Mouse (Mus musculus): ENCODE measurements around the gene Dop1b. TPM values are rescaled to one million over a fixed set of nuclear protein-coding genes. Genes with fewer than 3 reads are reported as not detected.

The Dop1b gene
- total and polyA plus RNA-seq, 3 experiments: 0.90 to 4.5 (median 3.1) TPM

- Histone ChIP-seq H3K4me2 (ENCODE audit: insufficient read depth, low read depth, poor library complexity, severe bottlenecking) (no peak overlapping the region), H3K36me3 (replicated peaks in 1 of 2; ENCODE audit: control insufficient read depth in 1 of 2, insufficient read depth in 1 of 2, low read length in 1 of 2) (peaks cover 67 to 95% of the 10 kb centered on the region in 2 experiments), H3K4me3 (replicated peaks in 1 of 3; ENCODE audit: low read depth in 2 of 3, low read length in 2 of 3, poor library complexity in 1 of 3) (no peak overlapping the region), H3K9ac (ENCODE audit: insufficient read depth, low read depth) (no peak overlapping the region), H3K79me2 (replicated peaks; ENCODE audit: control insufficient read depth, extremely low read depth, insufficient read depth, poor library complexity, severe bottlenecking) (no peaks in the 10 kb centered on the region), H3K27me3 (replicated peaks) (no peaks in the 10 kb centered on the region), H3K27ac (ENCODE audit: insufficient read depth, low read depth) (no peak overlapping the region), H3K9me3 (replicated peaks; ENCODE audit: low read length) (no peaks in the 10 kb centered on the region), H3K4me1 (ENCODE audit: control insufficient read depth in 1 of 2, insufficient read depth in 2 of 2) (no peaks in the 10 kb centered on the region)
- in situ Hi-C loops (cut with MboI; ENCODE audit: low pct_ligation_motif_present, low pct_unique_long_range_greater_than_20kb, low sequenced_read_pairs): no loop called here
- dilution Hi-C loops (cut with MboI; ENCODE audit: extremely low pct_ligation_motif_present, extremely low pct_unique_long_range_greater_than_20kb, low sequenced_read_pairs): no loop called here
- DNase-seq (ENCODE audit: extremely low read depth): no peak
- TF ChIP-seq MEF2A (IDR thresholded peaks at IDR 0.05; ENCODE audit: borderline replicate concordance, low read depth, low read length): no peak
- TF ChIP-seq GABPA (IDR thresholded peaks at IDR 0.05; ENCODE audit: insufficient replicate concordance, low read depth, low read length): no peak
- no peak for TF ChIP-seq CHD1 (IDR thresholded peaks at IDR 0.05; ENCODE audit: low read depth, low read length)
- TF ChIP-seq CTCF (conservative IDR thresholded peaks at IDR 0.05 in 1 of 2, IDR thresholded peaks at IDR 0.05 in 1 of 2; ENCODE audit: low read depth in 2 of 2, low read length in 2 of 2): no peak
- TF ChIP-seq JUN (IDR thresholded peaks at IDR 0.05; ENCODE audit: insufficient read depth, low read depth, low read length): no peak
- TF ChIP-seq POLR2A (IDR thresholded peaks at IDR 0.05; ENCODE audit: low read depth, low read length): no peak
Measured at GRCm38 (mm10) chr16:93859967-93860366, 148.3 kb downstream of the Dop1b start.

Other genes with a start within 250 kb of the Dop1b start
- gene Setd4, start 107.8 kb upstream of the Dop1b start, total RNA-seq (2012; rRNA removed): 20.2 and 21.8 TPM in 2 replicates
- gene Setd4, start 107.8 kb upstream of the Dop1b start, total RNA-seq (2014; rRNA removed): 23.0 and 29.7 TPM in 2 replicates
- gene Setd4, start 107.8 kb upstream of the Dop1b start, polyA plus RNA-seq (2012; ENCODE audit: insufficient read length, low read depth): 24.6 and 32.6 TPM in 2 replicates
- gene Cbr1, start 106.1 kb upstream of the Dop1b start, total RNA-seq (2012; rRNA removed): 8.1 and 8.9 TPM in 2 replicates
- gene Cbr1, start 106.1 kb upstream of the Dop1b start, total RNA-seq (2014; rRNA removed): 1.1 and 1.5 TPM in 2 replicates
- 1.6 and 1.7 TPM in 2 replicates for gene Cbr1, start 106.1 kb upstream of the Dop1b start, polyA plus RNA-seq (2012; ENCODE audit: insufficient read length, low read depth)
- gene Gm5678, start 83.8 kb upstream of the Dop1b start, total RNA-seq (2012; rRNA removed): not detected in 2 replicates
- gene Gm5678, start 83.8 kb upstream of the Dop1b start, total RNA-seq (2014; rRNA removed): not detected in 2 replicates
- gene Gm5678, start 83.8 kb upstream of the Dop1b start, polyA plus RNA-seq (2012; ENCODE audit: insufficient read length, low read depth): not detected in 2 replicates
- gene Cbr3, start 28.7 kb upstream of the Dop1b start, total RNA-seq (2012; rRNA removed): 10.8 and 11.1 TPM in 2 replicates
- gene Cbr3, start 28.7 kb upstream of the Dop1b start, total RNA-seq (2014; rRNA removed): 7.8 and 8.0 TPM in 2 replicates
- gene Cbr3, start 28.7 kb upstream of the Dop1b start, polyA plus RNA-seq (2012; ENCODE audit: insufficient read length, low read depth): 9.8 and 11.7 TPM in 2 replicates
- gene Morc3, start 120.2 kb downstream of the Dop1b start, total RNA-seq (2012; rRNA removed): 25.4 and 25.5 TPM in 2 replicates
- gene Morc3, start 120.2 kb downstream of the Dop1b start, total RNA-seq (2014; rRNA removed): 45.6 and 53.2 TPM in 2 replicates
- gene Morc3, start 120.2 kb downstream of the Dop1b start, polyA plus RNA-seq (2012; ENCODE audit: insufficient read length, low read depth): 17.3 and 17.8 TPM in 2 replicates
- gene Chaf1b, start 172.0 kb downstream of the Dop1b start, total RNA-seq (2012; rRNA removed): 46.7 and 58.6 TPM in 2 replicates
- 74.8 and 76.2 TPM in 2 replicates for gene Chaf1b, start 172.0 kb downstream of the Dop1b start, total RNA-seq (2014; rRNA removed)
- gene Chaf1b, start 172.0 kb downstream of the Dop1b start, polyA plus RNA-seq (2012; ENCODE audit: insufficient read length, low read depth): 82.0 and 84.0 TPM in 2 replicates